Mouse (Mus musculus): ENCODE measurements around the gene Krt8. TPM values are rescaled to one million over a fixed set of nuclear protein-coding genes. Genes with fewer than 3 reads are reported as not detected.

The Krt8 gene
- total RNA-seq, 2 experiments from 2014 or later = 0.26 TPM; not detected in 1

- no peak for TF ChIP-seq CTCF (conservative IDR thresholded peaks at IDR 0.05)
- no peak overlapping the region for H3K4me3 ChIP-seq
- H3K27ac ChIP-seq = no peak overlapping the region
- no peak for DNase-seq (ENCODE audit: low spot score in 2 of 2)
These were observed 19.6 kb upstream of the Krt8 start for GRCm38 (mm10) chr15:102023888-102024287.

- no peak for TF ChIP-seq CTCF (conservative IDR thresholded peaks at IDR 0.05)
- Histone ChIP-seq H3K4me3 (no peak overlapping the region), H3K27ac (no peak overlapping the region)
- DNase-seq (ENCODE audit: low spot score in 2 of 2) = no peak
These were observed 18.2 kb upstream of the Krt8 start for GRCm38 (mm10) chr15:102022481-102022880.

GRCm38 (mm10) chr15:102017918-102018463 is 13.7 kb upstream of the Krt8 start:
- no peak for DNase-seq (ENCODE audit: low spot score in 2 of 2)
- H3K4me3 ChIP-seq = no peak overlapping the region
- H3K27ac ChIP-seq = no peak overlapping the region
- peak; percentile 30 for TF ChIP-seq CTCF (conservative IDR thresholded peaks at IDR 0.05)

- no peak overlapping the region for H3K4me3 ChIP-seq
- no peak for TF ChIP-seq CTCF (conservative IDR thresholded peaks at IDR 0.05)
- no peak overlapping the region for H3K27ac ChIP-seq
- no peak for DNase-seq (ENCODE audit: low spot score in 2 of 2)
These were observed 12.5 kb upstream of the Krt8 start for GRCm38 (mm10) chr15:102016787-102017186.

- no peak for DNase-seq (ENCODE audit: low spot score in 2 of 2)
- H3K27ac ChIP-seq = no peak overlapping the region
- TF ChIP-seq CTCF (conservative IDR thresholded peaks at IDR 0.05) = no peak
- H3K4me3 ChIP-seq = no peak overlapping the region
These were observed 11.8 kb upstream of the Krt8 start for GRCm38 (mm10) chr15:102016096-102016495.

GRCm38 (mm10) chr15:102014848-102015247 is 10.6 kb upstream of the Krt8 start:
- TF ChIP-seq CTCF (conservative IDR thresholded peaks at IDR 0.05) = no peak
- no peak overlapping the region for H3K27ac ChIP-seq
- DNase-seq (ENCODE audit: low spot score in 2 of 2) = no peak
- no peak overlapping the region for H3K4me3 ChIP-seq

GRCm38 (mm10) chr15:102013651-102014050 is 9.4 kb upstream of the Krt8 start:
- Histone ChIP-seq H3K4me3 (no peak overlapping the region), H3K27ac (no peak overlapping the region)
- no peak for TF ChIP-seq CTCF (conservative IDR thresholded peaks at IDR 0.05)
- no peak for DNase-seq (ENCODE audit: low spot score in 2 of 2)

- no peak for DNase-seq (ENCODE audit: low spot score in 2 of 2)
- no peak for TF ChIP-seq CTCF (conservative IDR thresholded peaks at IDR 0.05)
- Histone ChIP-seq H3K27ac (no peak overlapping the region), H3K4me3 (no peak overlapping the region)
These were observed 8.0 kb upstream of the Krt8 start for GRCm38 (mm10) chr15:102012260-102012765.

- Histone ChIP-seq H3K4me3 (no peak overlapping the region), H3K27ac (no peak overlapping the region)
- TF ChIP-seq CTCF (conservative IDR thresholded peaks at IDR 0.05) = no peak
- no peak for DNase-seq (ENCODE audit: low spot score in 2 of 2)
These were observed 6.4 kb upstream of the Krt8 start for GRCm38 (mm10) chr15:102010569-102011245.

GRCm38 (mm10) chr15:102007097-102008069 is 3.1 kb upstream of the Krt8 start:
- DNase-seq (ENCODE audit: low spot score in 2 of 2) = no peak

GRCm38 (mm10) chr15:102006317-102006716 is 2.0 kb upstream of the Krt8 start:
- Histone ChIP-seq H3K4me3 (no peak overlapping the region), H3K27ac (no peak overlapping the region)
- no peak for TF ChIP-seq CTCF (conservative IDR thresholded peaks at IDR 0.05)
- DNase-seq (ENCODE audit: low spot score in 2 of 2) = no peak

More at GRCm38 (mm10) chr15:102007097-102008069, 3.1 kb upstream of the Krt8 start:
- no peak for TF ChIP-seq CTCF (conservative IDR thresholded peaks at IDR 0.05)
- Histone ChIP-seq H3K27ac (no peak overlapping the region), H3K4me3 (no peak overlapping the region)

- no peak for DNase-seq (ENCODE audit: low spot score in 2 of 2)
- no peak overlapping the region for H3K4me3 ChIP-seq
- H3K27ac ChIP-seq = no peak overlapping the region
- no peak for TF ChIP-seq CTCF (conservative IDR thresholded peaks at IDR 0.05)
These were observed 1.0 kb upstream of the Krt8 start for GRCm38 (mm10) chr15:102005290-102005689.

GRCm38 (mm10) chr15:102003516-102003915 is 766 bp downstream of the Krt8 start:
- Histone ChIP-seq H3K27ac (no peak overlapping the region), H3K4me3 (no peak overlapping the region)
- TF ChIP-seq CTCF (conservative IDR thresholded peaks at IDR 0.05) = no peak
- no peak for DNase-seq (ENCODE audit: low spot score in 2 of 2)

All from layer of hippocampus, adult 2 months (tissue).